Mouse (Mus musculus) cerebellum, adult 2 months (tissue): Measurements from ENCODE around the gene Tuba1c. TPM values are rescaled to one million over a fixed set of nuclear protein-coding genes. Genes with fewer than 3 reads are reported as not detected.

Source experiments
- DNase-seq, 2 experiments: peaks; one replicate each; pipeline ENCODE4 v3.0.0; 2021
- H3K27ac ChIP-seq: fragments of 200-500 bp; 2 replicates; pipeline ENCODE4 v1.5.1; 2012; ENCODE audit warnings: low read length, control low read depth, inconsistent platforms; ENCODE audit not compliant: insufficient read depth
- H3K27me3 ChIP-seq: fragments of 200-500 bp; 2 replicates; pipeline ENCODE4 v1.6.1; 2012; ENCODE audit warnings: inconsistent platforms, mild to moderate bottlenecking, low read length, moderate library complexity; ENCODE audit not compliant: control insufficient read depth, insufficient read depth
- H3K4me1 ChIP-seq: fragments of 200-500 bp; 2 replicates; pipeline ENCODE4 v1.6.1; 2011; ENCODE audit warnings: low read length; ENCODE audit not compliant: control insufficient read depth, insufficient read depth
- H3K4me3 ChIP-seq: fragments of 200-500 bp; replicated peaks from 2 replicates; pipeline ENCODE3; 2011; ENCODE audit warnings: mild to moderate bottlenecking, low read depth, low read length, control low read depth; ENCODE audit not compliant: insufficient read depth
- CTCF ChIP-seq: fragments of 200-500 bp; IDR thresholded peaks from 2 replicates; pipeline ENCODE4 v1.5.1; 2011; ENCODE audit warnings: low read depth, mild to moderate bottlenecking, control low read depth, low read length, moderate library complexity, borderline replicate concordance; ENCODE audit not compliant: insufficient read depth
- POLR2A ChIP-seq: fragments of 200-500 bp; IDR thresholded peaks from 2 replicates; pipeline ENCODE4 v1.6.1; 2011; ENCODE audit warnings: low read length, control low read depth, borderline replicate concordance; ENCODE audit not compliant: insufficient read depth
- WGBS: fragments of 180-500 bp; shearing (Covaris S2); methylation state at CpG from one replicate; pipeline ENCODE4 v1.1.7; 2018; 5-methylcytosine and 5-hydroxymethylcytosine counted together
- polyA plus RNA-seq: library from polyadenylated mRNA; depleted of rRNA; stranded (reverse); fragments of >200 nt; gene quantifications from 2 replicates; pipeline ENCODE4 v1.2.3, GENCODE M21; 2012

Gene Tuba1c
- polyA plus RNA-seq, 1 experiment = 6.4 TPM

DNA sequence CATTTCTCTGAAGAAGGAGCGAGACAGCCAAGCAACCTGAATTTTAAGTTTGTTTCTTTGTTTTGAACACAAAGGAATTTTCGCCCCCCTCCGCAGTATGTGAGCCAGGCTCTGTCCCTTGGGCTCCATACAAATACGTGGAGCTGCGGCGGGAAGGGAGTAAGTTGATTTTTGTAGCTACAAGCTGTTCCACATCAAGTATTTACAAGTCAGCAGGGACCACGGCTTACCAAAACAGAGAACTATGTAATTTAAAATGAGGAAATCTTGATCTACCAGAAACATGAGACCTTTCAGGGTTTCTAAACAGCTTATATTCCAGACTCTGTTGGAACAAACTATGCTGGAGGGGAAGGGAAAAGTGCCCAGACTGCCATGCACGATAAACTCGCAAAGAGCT is 11.7 kb upstream of the Tuba1c start:
- no peaks in the 10 kb centered on the region for H3K4me1 ChIP-seq
- DNase-seq = no peak
- no peak overlapping the region for H3K27ac ChIP-seq
- no peak overlapping the region for H3K4me3 ChIP-seq
- WGBS = 59% methylated on average over 9 of the region's 9 CpGs
- H3K27me3 ChIP-seq = no peaks in the 10 kb centered on the region; the same call in 1 of the 2 replicates
- TF ChIP-seq CTCF = no peak
- TF ChIP-seq POLR2A = no peak

DNA sequence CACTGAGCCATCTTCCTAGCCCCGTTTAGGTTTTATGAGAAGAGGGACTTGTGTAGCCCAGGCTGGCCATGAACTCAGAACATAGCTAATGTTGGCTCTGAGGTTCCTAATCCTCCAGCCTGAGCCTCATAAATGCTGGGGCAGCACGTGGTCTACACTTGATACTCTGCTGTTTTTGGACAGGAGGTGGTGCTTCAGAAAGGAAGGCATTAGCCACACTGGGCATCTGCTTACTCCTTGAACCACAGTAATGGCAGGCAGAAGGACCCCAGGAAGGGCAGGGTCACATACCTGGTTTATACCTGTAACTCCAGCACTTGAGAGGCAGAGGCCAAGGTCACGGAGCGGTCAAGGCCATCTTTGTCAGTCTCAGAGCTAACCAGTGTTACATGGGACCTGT is 11.1 kb upstream of the Tuba1c start:
- Histone ChIP-seq H3K4me1 (no peaks in the 10 kb centered on the region), H3K27me3 (no peaks in the 10 kb centered on the region; the same call in 1 of the 2 replicates), H3K4me3 (no peak overlapping the region), H3K27ac (no peak overlapping the region)
- DNase-seq = no peak
- 85% methylated on average over 4 of the region's 4 CpGs for WGBS
- TF ChIP-seq POLR2A (no peak), CTCF (no peak)

DNA sequence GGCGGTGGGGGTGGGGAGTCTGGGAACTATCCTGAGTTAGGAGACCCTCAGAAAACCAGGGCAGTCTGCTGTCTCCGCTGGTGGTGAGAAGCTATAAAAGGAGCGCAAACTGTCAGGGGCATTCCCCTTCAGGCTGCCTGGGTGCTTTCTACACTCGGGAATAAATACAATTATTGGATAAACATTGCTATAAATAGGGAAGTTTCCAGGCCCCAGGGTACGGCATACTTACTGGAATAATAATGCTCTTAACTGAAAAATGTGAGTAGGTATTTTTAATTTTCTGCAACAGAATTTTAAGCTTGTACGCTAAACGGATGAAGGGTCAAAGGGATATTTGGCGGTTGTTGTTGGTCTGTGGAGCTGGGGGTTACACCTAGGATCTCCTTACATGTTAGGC is 10.3 kb upstream of the Tuba1c start:
- Histone ChIP-seq H3K4me1 (no peaks in the 10 kb centered on the region), H3K27me3 (no peaks in the 10 kb centered on the region; the same call in 1 of the 2 replicates), H3K27ac (no peak overlapping the region), H3K4me3 (no peak overlapping the region)
- DNase-seq = no peak
- TF ChIP-seq CTCF = no peak
- no peak for TF ChIP-seq POLR2A
- 72% methylated on average over 8 of the region's 8 CpGs for WGBS

DNA sequence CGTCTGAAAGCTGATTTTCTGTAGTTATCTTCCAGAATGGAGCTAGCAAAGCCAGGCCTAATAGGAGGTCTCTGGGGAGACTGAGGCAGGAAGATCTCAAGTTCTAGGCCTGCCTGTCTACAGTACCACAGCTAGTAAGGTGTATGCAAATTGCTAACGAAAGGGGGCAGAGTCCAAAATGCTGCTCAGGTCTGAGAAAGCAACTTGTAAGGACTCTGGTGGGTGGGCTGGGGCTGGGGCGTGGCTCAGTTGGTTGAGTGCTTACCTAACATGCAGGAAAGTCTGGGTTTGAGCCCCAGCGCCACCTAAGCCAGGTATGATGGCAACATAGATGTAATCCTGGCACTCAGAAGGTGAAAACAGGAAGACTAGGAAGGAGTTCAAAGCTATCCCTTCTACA is 9.5 kb upstream of the Tuba1c start:
- no peaks in the 10 kb centered on the region for H3K4me1 ChIP-seq

DNA sequence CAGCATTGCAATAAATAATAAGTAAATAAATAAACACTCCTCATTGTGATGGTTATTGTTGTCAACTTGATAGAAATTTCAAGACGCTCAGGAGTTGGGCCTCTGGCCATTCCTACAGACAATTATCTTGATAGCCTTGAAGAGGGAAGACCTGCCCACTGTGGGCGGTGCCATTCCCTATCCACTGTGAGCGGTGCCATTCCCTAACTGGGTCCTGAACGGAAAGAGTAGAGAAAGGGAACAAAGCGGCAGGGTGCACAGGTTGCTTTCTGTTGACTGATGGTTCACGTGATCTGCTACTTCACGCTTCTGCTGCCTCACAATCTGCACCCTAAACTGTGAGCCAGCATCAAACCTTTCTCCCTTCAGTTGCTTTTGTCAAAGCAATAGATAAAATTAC is 8.4 kb upstream of the Tuba1c start:
- WGBS = 96% methylated on average over 7 of the region's 7 CpGs
- Histone ChIP-seq H3K4me1 (no peaks in the 10 kb centered on the region), H3K4me3 (no peak overlapping the region), H3K27me3 (no peaks in the 10 kb centered on the region; the same call in 1 of the 2 replicates), H3K27ac (no peak overlapping the region)
- DNase-seq = no peak
- no peak for TF ChIP-seq POLR2A
- TF ChIP-seq CTCF = no peak

More for the DNA sequence above, 9.5 kb upstream of the Tuba1c start:
- no peak overlapping the region for H3K4me3 ChIP-seq
- TF ChIP-seq POLR2A (no peak), CTCF (no peak)
- no peak overlapping the region for H3K27ac ChIP-seq
- H3K27me3 ChIP-seq = no peaks in the 10 kb centered on the region; the same call in 1 of the 2 replicates
- no peak for DNase-seq
- WGBS = 94% methylated on average over 4 of the region's 4 CpGs

DNA sequence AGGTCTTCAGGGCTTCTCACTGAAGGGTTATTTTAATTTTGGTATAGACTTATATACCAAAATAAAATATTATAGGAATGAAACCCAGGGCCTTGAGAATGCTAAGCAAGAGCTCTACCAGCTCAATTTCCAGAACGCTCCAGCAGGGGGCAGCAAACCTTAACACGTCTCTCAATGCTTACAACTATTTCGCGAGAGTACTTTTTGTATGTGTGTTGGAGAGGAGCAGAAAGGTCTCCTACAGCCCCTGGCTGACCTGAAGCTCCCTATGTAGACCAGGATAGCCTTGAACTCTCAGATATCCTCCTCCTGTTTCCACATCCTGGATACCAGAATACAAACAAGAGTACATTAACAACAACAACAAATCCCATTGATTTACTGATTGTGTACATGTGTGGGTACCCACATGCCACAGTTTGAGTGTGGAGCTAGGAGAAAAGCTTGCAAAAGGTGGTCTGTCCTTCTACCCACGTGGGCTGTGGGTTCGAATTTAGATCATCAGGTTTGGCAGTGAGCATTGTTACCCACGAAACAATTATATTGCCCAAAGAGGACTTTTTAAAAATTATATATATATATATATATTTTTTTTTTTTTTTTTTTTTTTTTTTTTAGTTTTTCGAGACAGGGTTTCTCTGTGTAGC is 4.9 kb upstream of the Tuba1c start:
- H3K27me3 ChIP-seq = no peaks in the 10 kb centered on the region; the same call in 1 of the 2 replicates
- H3K4me3 ChIP-seq = no peak overlapping the region
- TF ChIP-seq POLR2A (no peak), CTCF (peak; percentile 64)
- WGBS = 16% methylated on average over 7 of the region's 8 CpGs
- peak; percentile 51 to 72 for DNase-seq
- H3K4me1 ChIP-seq = peaks cover 3% of the 10 kb centered on the region; the same call in 1 of the 2 replicates
- H3K27ac ChIP-seq = no peak overlapping the region

DNA sequence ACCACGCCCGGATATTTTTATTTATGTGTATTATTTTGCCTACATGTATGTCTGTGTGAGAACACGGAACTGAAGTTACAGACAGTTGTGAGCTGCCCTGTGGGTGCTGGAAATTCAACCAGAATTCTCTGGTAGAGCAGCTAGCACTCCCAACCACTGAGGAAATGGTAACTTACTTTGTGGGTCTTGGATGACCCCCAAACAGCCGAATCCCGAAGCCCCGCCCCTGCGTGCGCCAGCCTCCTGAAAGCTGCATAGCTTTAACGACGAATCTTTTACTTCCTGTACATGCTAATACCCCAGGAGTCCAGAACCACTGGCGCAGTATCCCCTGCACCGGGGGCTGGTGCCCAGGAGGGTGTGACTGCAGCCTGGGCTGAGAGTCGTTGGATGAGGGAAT is 4.3 kb upstream of the Tuba1c start:
- TF ChIP-seq POLR2A (no peak), CTCF (no peak)
- H3K4me3 ChIP-seq = no peak overlapping the region
- H3K27me3 ChIP-seq = no peaks in the 10 kb centered on the region; the same call in 1 of the 2 replicates
- peaks cover 7% of the 10 kb centered on the region; the same call in 1 of the 2 replicates for H3K4me1 ChIP-seq
- H3K27ac ChIP-seq = no peak overlapping the region
- WGBS = 68% methylated on average over 13 of the region's 13 CpGs
- no peak for DNase-seq

DNA sequence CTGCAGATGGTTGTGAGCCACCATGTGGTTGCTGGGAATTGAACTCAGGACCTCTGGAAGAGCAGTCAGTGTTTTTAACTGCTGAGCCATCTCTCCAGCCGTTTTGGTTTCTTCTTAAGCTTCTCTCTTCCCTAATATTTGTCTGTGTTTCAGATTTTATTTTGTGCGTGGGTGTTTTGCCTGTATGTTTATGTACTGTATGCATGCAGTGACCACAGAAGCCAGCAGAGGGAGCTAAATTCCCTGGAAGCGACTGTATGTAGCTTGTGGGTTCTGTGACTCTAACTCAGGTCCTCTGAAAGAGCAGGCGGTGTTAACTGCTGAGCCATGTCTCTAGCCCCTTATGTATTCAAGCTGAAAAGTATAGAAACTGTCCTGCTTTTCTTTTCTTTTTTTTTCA is 3.4 kb upstream of the Tuba1c start:
- 61% methylated on average over 4 of the region's 4 CpGs for WGBS

More for the DNA sequence above, 3.4 kb upstream of the Tuba1c start:
- Histone ChIP-seq H3K27me3 (no peaks in the 10 kb centered on the region; the same call in 1 of the 2 replicates), H3K4me3 (no peak overlapping the region), H3K4me1 (peaks cover 7% of the 10 kb centered on the region; the same call in 1 of the 2 replicates), H3K27ac (no peak overlapping the region)
- no peak for DNase-seq
- TF ChIP-seq POLR2A (no peak), CTCF (peak; percentile 37; the same call in 1 of the 2 replicates)
